Mouse (Mus musculus): Measurements from ENCODE around the gene Daw1. TPM values are rescaled to one million over a fixed set of nuclear protein-coding genes. Genes with fewer than 3 reads are reported as not detected.

The Daw1 gene
- total and polyA plus RNA-seq, 2 experiments, result not detected

GRCm38 (mm10) chr1:83141510-83141909 is 18.0 kb upstream of the Daw1 start:
- no peak for TF ChIP-seq CTCF (IDR thresholded peaks at IDR 0.05; ENCODE audit: low read depth, low read length)
- Histone ChIP-seq H3K36me3 (ENCODE audit: control insufficient read depth, insufficient read depth, low read length) (no peaks in the 10 kb centered on the region), H3K4me3 (ENCODE audit: insufficient read depth, low read depth, low read length) (no peak overlapping the region), H3K27ac (replicated peaks; ENCODE audit: insufficient read depth, low read depth, low read length) (no peak overlapping the region), H3K9ac (ENCODE audit: low read depth, low read length) (no peak overlapping the region), H3K4me1 (ENCODE audit: control insufficient read depth, insufficient read depth, low read length) (no peaks in the 10 kb centered on the region), H3K79me2 (ENCODE audit: control insufficient read depth, insufficient read depth, low read length) (no peaks in the 10 kb centered on the region), H3K27me3 (ENCODE audit: control insufficient read depth, insufficient read depth, low read length) (no peaks in the 10 kb centered on the region)
- no peak for DNase-seq (ENCODE audit: extremely low read depth, low read depth, low spot score)
- WGBS, result 77% methylated on average over 8 of the region's 8 CpGs

- H3K79me2 ChIP-seq (ENCODE audit: control insufficient read depth, insufficient read depth, low read length), result no peaks in the 10 kb centered on the region
- TF ChIP-seq POLR2A (IDR thresholded peaks at IDR 0.05; ENCODE audit: extremely low read depth, insufficient read depth, low read length) (no peak), CTCF (IDR thresholded peaks at IDR 0.05; ENCODE audit: low read depth, low read length) (no peak)
- 75% methylated on average over 5 of the region's 5 CpGs for WGBS
- H3K27me3 ChIP-seq (ENCODE audit: control insufficient read depth, insufficient read depth, low read length), result no peaks in the 10 kb centered on the region; the same call in 1 of the 2 replicates
- no peak overlapping the region for H3K27ac ChIP-seq (replicated peaks; ENCODE audit: insufficient read depth, low read depth, low read length)
- H3K4me1 ChIP-seq (ENCODE audit: control insufficient read depth, insufficient read depth, low read length), result no peaks in the 10 kb centered on the region
- H3K4me3 ChIP-seq (ENCODE audit: insufficient read depth, low read depth, low read length), result no peak overlapping the region
- no peak overlapping the region for H3K9ac ChIP-seq (ENCODE audit: low read depth, low read length)
- DNase-seq (ENCODE audit: extremely low read depth, low read depth, low spot score), result no peak
- H3K36me3 ChIP-seq (ENCODE audit: control insufficient read depth, insufficient read depth, low read length), result no peaks in the 10 kb centered on the region
Measured at GRCm38 (mm10) chr1:83142055-83142454, 17.5 kb upstream of the Daw1 start.

GRCm38 (mm10) chr1:83146547-83146946 is 13.0 kb upstream of the Daw1 start:
- Histone ChIP-seq H3K27me3 (ENCODE audit: control insufficient read depth, insufficient read depth, low read length) (no peaks in the 10 kb centered on the region; the same call in 1 of the 2 replicates), H3K27ac (replicated peaks; ENCODE audit: insufficient read depth, low read depth, low read length) (no peak overlapping the region), H3K36me3 (ENCODE audit: control insufficient read depth, insufficient read depth, low read length) (no peaks in the 10 kb centered on the region), H3K4me1 (ENCODE audit: control insufficient read depth, insufficient read depth, low read length) (no peaks in the 10 kb centered on the region), H3K9ac (ENCODE audit: low read depth, low read length) (no peak overlapping the region), H3K79me2 (ENCODE audit: control insufficient read depth, insufficient read depth, low read length) (no peaks in the 10 kb centered on the region), H3K4me3 (ENCODE audit: insufficient read depth, low read depth, low read length) (no peak overlapping the region)
- DNase-seq (ENCODE audit: extremely low read depth, low read depth, low spot score), result no peak
- WGBS, result 83% methylated on average over 2 of the region's 2 CpGs
- no peak for TF ChIP-seq POLR2A (IDR thresholded peaks at IDR 0.05; ENCODE audit: extremely low read depth, insufficient read depth, low read length)
- no peak for TF ChIP-seq CTCF (IDR thresholded peaks at IDR 0.05; ENCODE audit: low read depth, low read length)

- H3K4me1 ChIP-seq (ENCODE audit: control insufficient read depth, insufficient read depth, low read length), result no peaks in the 10 kb centered on the region
- no peaks in the 10 kb centered on the region for H3K79me2 ChIP-seq (ENCODE audit: control insufficient read depth, insufficient read depth, low read length)
- H3K27me3 ChIP-seq (ENCODE audit: control insufficient read depth, insufficient read depth, low read length), result no peaks in the 10 kb centered on the region; the same call in 1 of the 2 replicates
- H3K9ac ChIP-seq (ENCODE audit: low read depth, low read length), result no peak overlapping the region
- 69% methylated on average over 3 of the region's 3 CpGs for WGBS
- peak; percentile 5 for DNase-seq (ENCODE audit: extremely low read depth, low read depth, low spot score)
- TF ChIP-seq POLR2A (IDR thresholded peaks at IDR 0.05; ENCODE audit: extremely low read depth, insufficient read depth, low read length) (no peak), CTCF (IDR thresholded peaks at IDR 0.05; ENCODE audit: low read depth, low read length) (no peak)
- H3K36me3 ChIP-seq (ENCODE audit: control insufficient read depth, insufficient read depth, low read length), result no peaks in the 10 kb centered on the region
- no peak overlapping the region for H3K27ac ChIP-seq (replicated peaks; ENCODE audit: insufficient read depth, low read depth, low read length)
- no peak overlapping the region for H3K4me3 ChIP-seq (ENCODE audit: insufficient read depth, low read depth, low read length)
Measured at GRCm38 (mm10) chr1:83150227-83150626, 9.3 kb upstream of the Daw1 start.

GRCm38 (mm10) chr1:83152961-83153360 is 6.6 kb upstream of the Daw1 start:
- no peak overlapping the region for H3K4me3 ChIP-seq (ENCODE audit: insufficient read depth, low read depth, low read length)
- no peak overlapping the region for H3K27ac ChIP-seq (replicated peaks; ENCODE audit: insufficient read depth, low read depth, low read length)
- no peak for DNase-seq (ENCODE audit: extremely low read depth, low read depth, low spot score)
- no peak overlapping the region for H3K9ac ChIP-seq (ENCODE audit: low read depth, low read length)
- no peaks in the 10 kb centered on the region for H3K79me2 ChIP-seq (ENCODE audit: control insufficient read depth, insufficient read depth, low read length)
- no peak for TF ChIP-seq POLR2A (IDR thresholded peaks at IDR 0.05; ENCODE audit: extremely low read depth, insufficient read depth, low read length)
- no peak for TF ChIP-seq CTCF (IDR thresholded peaks at IDR 0.05; ENCODE audit: low read depth, low read length)
- no peaks in the 10 kb centered on the region for H3K27me3 ChIP-seq (ENCODE audit: control insufficient read depth, insufficient read depth, low read length)
- H3K4me1 ChIP-seq (ENCODE audit: control insufficient read depth, insufficient read depth, low read length), result no peaks in the 10 kb centered on the region
- WGBS, result 79% methylated on average over 3 of the region's 3 CpGs
- no peaks in the 10 kb centered on the region for H3K36me3 ChIP-seq (ENCODE audit: control insufficient read depth, insufficient read depth, low read length)

GRCm38 (mm10) chr1:83156876-83157275 is 2.7 kb upstream of the Daw1 start:
- H3K79me2 ChIP-seq (ENCODE audit: control insufficient read depth, insufficient read depth, low read length), result no peaks in the 10 kb centered on the region
- H3K27me3 ChIP-seq (ENCODE audit: control insufficient read depth, insufficient read depth, low read length), result no peaks in the 10 kb centered on the region
- TF ChIP-seq CTCF (IDR thresholded peaks at IDR 0.05; ENCODE audit: low read depth, low read length) (no peak), POLR2A (IDR thresholded peaks at IDR 0.05; ENCODE audit: extremely low read depth, insufficient read depth, low read length) (no peak)
- no peaks in the 10 kb centered on the region for H3K4me1 ChIP-seq (ENCODE audit: control insufficient read depth, insufficient read depth, low read length)
- no peak overlapping the region for H3K27ac ChIP-seq (replicated peaks; ENCODE audit: insufficient read depth, low read depth, low read length)
- H3K4me3 ChIP-seq (ENCODE audit: insufficient read depth, low read depth, low read length), result no peak overlapping the region
- WGBS, result 36% methylated on average over 1 of the region's 1 CpGs
- peak; percentile 14 for DNase-seq (ENCODE audit: extremely low read depth, low read depth, low spot score)
- H3K9ac ChIP-seq (ENCODE audit: low read depth, low read length), result no peak overlapping the region
- H3K36me3 ChIP-seq (ENCODE audit: control insufficient read depth, insufficient read depth, low read length), result no peaks in the 10 kb centered on the region

All from liver, adult 2 months (tissue).